8 mouse cellular contexts compared by ENCODE assay signal in the genomic region with DNA sequence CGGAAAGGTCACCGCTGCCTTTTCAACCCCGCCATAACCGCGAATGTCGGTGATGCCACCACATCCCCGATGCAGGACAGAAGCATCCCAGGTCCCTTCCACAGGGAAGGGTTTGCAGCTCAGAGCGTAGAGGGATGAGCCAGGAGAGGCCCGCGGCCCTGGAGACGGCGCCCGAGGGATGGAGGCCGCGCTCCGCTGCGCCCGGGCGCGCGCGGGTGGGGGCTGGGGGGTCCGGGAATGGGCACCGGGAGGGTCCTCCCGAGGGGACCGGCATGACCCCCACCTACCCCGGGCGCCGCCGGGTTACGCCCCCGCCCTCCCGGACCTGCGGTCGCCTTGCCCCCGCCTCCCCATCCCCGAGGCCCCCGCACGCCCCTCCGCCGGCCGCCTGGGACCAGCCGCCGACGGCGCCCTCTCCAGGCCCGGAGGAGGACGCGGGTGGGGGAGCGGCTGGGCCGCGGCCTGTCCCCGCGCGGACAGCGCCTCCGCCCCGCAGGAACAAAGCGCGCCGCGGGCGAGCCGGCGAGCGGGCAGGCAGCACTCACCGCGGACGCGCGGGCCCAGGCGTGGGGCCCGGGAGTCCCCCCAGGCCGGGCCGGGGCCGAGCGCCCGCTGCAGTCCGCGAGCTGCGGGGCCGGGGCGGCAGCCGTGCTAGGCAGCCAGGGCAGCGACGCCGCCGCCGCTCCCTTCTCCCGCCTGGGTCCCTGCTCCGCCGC. TPM values are rescaled to one million over a fixed set of nuclear protein-coding genes. Genes with fewer than 3 reads are reported as not detected.
DNase-seq lines count a peak whose midpoint lies in the region; ATAC-seq and TF ChIP-seq lines count a peak whose summit lies in the region.

No protein-coding gene starts in this region.

- H3K4me3 ChIP-seq in E14TG2a.4 (replicated peaks; ENCODE audit: low read length): peak overlapping the region; percentile 90
- H3K4me3 ChIP-seq in erythroblast, embryonic 14.5 days (replicated peaks): peak overlapping the region; percentile 93
- H3K4me3 ChIP-seq in heart, embryonic 16.5 days (ENCODE audit: low read length): peak overlapping the region; percentile 93
- peak overlapping the region; percentile 87 for H3K4me3 ChIP-seq in layer of hippocampus, adult 2 months
- H3K4me3 ChIP-seq in lung, embryonic 16.5 days (ENCODE audit: low read length): peak overlapping the region; percentile 85

- H3K9ac ChIP-seq in heart, embryonic 16.5 days (ENCODE audit: low read length): peak overlapping the region; percentile 98
- peak overlapping the region; percentile 96 for H3K9ac ChIP-seq in lung, embryonic 16.5 days (ENCODE audit: low read length)

- no peaks in the 10 kb centered on the region for H3K9me3 ChIP-seq in E14TG2a.4 (ENCODE audit: low read length)
- H3K9me3 ChIP-seq in erythroblast, embryonic 14.5 days (ENCODE audit: control insufficient read depth, low read length): no peaks in the 10 kb centered on the region
- H3K9me3 ChIP-seq in heart, embryonic 16.5 days (replicated peaks; ENCODE audit: control insufficient read depth, low read length): no peaks in the 10 kb centered on the region
- no peaks in the 10 kb centered on the region for H3K9me3 ChIP-seq in lung, embryonic 16.5 days (ENCODE audit: control insufficient read depth, low read length)

- H3K27ac ChIP-seq in heart, embryonic 16.5 days (ENCODE audit: low read length): peak overlapping the region; percentile 91
- H3K27ac ChIP-seq in layer of hippocampus, adult 2 months: peak overlapping the region; percentile 98
- peak overlapping the region; percentile 91 for H3K27ac ChIP-seq in lung, embryonic 16.5 days (ENCODE audit: low read length)

- under 1% methylated on average over 80 of the region's 92 CpGs for WGBS in heart, embryonic 16.5 days
- WGBS in lung, embryonic 16.5 days: under 1% methylated on average over 50 of the region's 92 CpGs

- ATAC-seq in heart, embryonic 16.5 days (replicated peaks; ENCODE audit: extremely low read depth, insufficient read depth, low FRiP score): peak; percentile 87
- ATAC-seq in lung, embryonic 16.5 days (ENCODE audit: low read depth): peak; percentile 88

- H3K4me2 ChIP-seq in heart, embryonic 16.5 days (ENCODE audit: low read depth, low read length): peak overlapping the region; percentile 75
- peak overlapping the region; percentile 92 for H3K4me2 ChIP-seq in lung, embryonic 16.5 days (ENCODE audit: low read depth, low read length)

- H3K4me1 ChIP-seq in E14TG2a.4 (replicated peaks; ENCODE audit: low read depth, low read length): peaks cover 51% of the 10 kb centered on the region
- peaks cover 26% of the 10 kb centered on the region for H3K4me1 ChIP-seq in erythroblast, embryonic 14.5 days (ENCODE audit: control insufficient read depth)
- H3K4me1 ChIP-seq in heart, embryonic 16.5 days (ENCODE audit: control insufficient read depth, insufficient read depth, low read length): peaks cover 10% of the 10 kb centered on the region; the same call in 1 of the 2 replicates
- H3K4me1 ChIP-seq in lung, embryonic 16.5 days (replicated peaks; ENCODE audit: control insufficient read depth, insufficient read depth, low read length): peaks cover 22% of the 10 kb centered on the region

- DNase-seq in brain, adult 2 months (ENCODE audit: low read depth, low spot score): peak; percentile 83
- peak in 1 of 2 experiments; percentile 36 for DNase-seq in layer of hippocampus, adult 2 months (ENCODE audit: low spot score in 2 of 2)
- peak; percentile 45 for DNase-seq in ovary, postnatal 14 days (ENCODE audit: low spot score)
- no peak for DNase-seq in adipocyte (ENCODE audit: low spot score)

- no peaks in the 10 kb centered on the region for H3K36me3 ChIP-seq in E14TG2a.4 (ENCODE audit: insufficient read depth, low read length)
- H3K36me3 ChIP-seq in erythroblast, embryonic 14.5 days (ENCODE audit: control insufficient read depth): peaks cover 9% of the 10 kb centered on the region; the same call in 1 of the 2 replicates
- no peaks in the 10 kb centered on the region for H3K36me3 ChIP-seq in heart, embryonic 16.5 days (ENCODE audit: control insufficient read depth, insufficient read depth)
- H3K36me3 ChIP-seq in lung, embryonic 16.5 days (ENCODE audit: control insufficient read depth, insufficient read depth, low read length): no peaks in the 10 kb centered on the region

- no peaks in the 10 kb centered on the region for H3K27me3 ChIP-seq in E14TG2a.4 (ENCODE audit: insufficient read depth, low read length)
- H3K27me3 ChIP-seq in erythroblast, embryonic 14.5 days (ENCODE audit: control insufficient read depth): peaks cover 23% of the 10 kb centered on the region
- H3K27me3 ChIP-seq in heart, embryonic 16.5 days (ENCODE audit: control insufficient read depth, insufficient read depth, low read length): no peaks in the 10 kb centered on the region
- no peaks in the 10 kb centered on the region for H3K27me3 ChIP-seq in lung, embryonic 16.5 days (ENCODE audit: control insufficient read depth, insufficient read depth, low read depth, low read length)

- no peak for TF ChIP-seq CTCF in E14TG2a.4 (conservative IDR thresholded peaks at IDR 0.05; ENCODE audit: low read length)
- TF ChIP-seq CTCF in layer of hippocampus, adult 2 months (conservative IDR thresholded peaks at IDR 0.05): no peak

RNA-seq across cellular contexts. Expression of a gene that starts 0.5 kb away (rescaled TPM):
- polyA plus RNA-seq in erythroblast, embryonic 14.5 days (2012): 0.18 and 0.23 TPM in 2 replicates
- polyA plus RNA-seq in heart, embryonic 16.5 days (2015; fragmentation: Nextera tagmentation; extraction: Ambion mirVana): 8.0 and 9.3 TPM in 2 replicates
- total RNA-seq in layer of hippocampus, adult 2 months (2021): 100 to 1,000 TPM; 119 to 123 TPM
- 12.6 and 13.1 TPM in 2 replicates for polyA plus RNA-seq in lung, embryonic 16.5 days (2015; fragmentation: Nextera tagmentation; extraction: Ambion mirVana)
